Mouse (Mus musculus): ENCODE measurements around the gene Cblc. TPM values are rescaled to one million over a fixed set of nuclear protein-coding genes. Genes with fewer than 3 reads are reported as not detected.

Cblc gene
- polyA plus RNA-seq, 1 experiment from 2014 or later: 8.3 TPM

DNA sequence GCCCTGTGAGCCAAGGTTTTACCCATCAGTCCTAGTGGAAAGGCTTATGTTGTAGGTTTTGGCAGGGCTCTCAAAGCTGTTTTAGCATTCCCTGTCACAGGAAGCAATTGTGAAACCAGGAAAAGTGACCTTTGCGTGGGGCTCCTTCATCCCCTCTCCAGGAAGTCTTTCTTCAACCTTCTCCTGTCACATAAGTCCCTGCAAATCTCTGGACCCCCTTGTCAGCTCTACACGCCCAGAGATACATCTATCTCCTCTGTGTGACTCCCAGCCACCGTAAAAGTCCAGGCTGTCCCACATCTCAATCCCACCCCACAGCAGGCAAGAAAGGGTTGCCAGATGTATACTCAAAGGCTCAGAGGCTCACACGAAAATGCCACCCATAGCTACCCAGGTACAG, 24.9 kb downstream of the Cblc start:
- H3K27me3 ChIP-seq: no peaks in the 10 kb centered on the region
- WGBS: 45% methylated on average over 4 of the region's 4 CpGs
- no peak overlapping the region for H3K9ac ChIP-seq
- H3K4me2 ChIP-seq: peak overlapping the region; percentile 94
- H3K9me3 ChIP-seq (replicated peaks): no peaks in the 10 kb centered on the region
- ATAC-seq (replicated peaks; ENCODE audit: low FRiP score): no peak
- peak overlapping the region; percentile 71 for H3K4me3 ChIP-seq (replicated peaks)
- peaks cover 51% of the 10 kb centered on the region for H3K4me1 ChIP-seq
- H3K27ac ChIP-seq: peak overlapping the region; percentile 96
- H3K36me3 ChIP-seq: peaks cover 11% of the 10 kb centered on the region

DNA sequence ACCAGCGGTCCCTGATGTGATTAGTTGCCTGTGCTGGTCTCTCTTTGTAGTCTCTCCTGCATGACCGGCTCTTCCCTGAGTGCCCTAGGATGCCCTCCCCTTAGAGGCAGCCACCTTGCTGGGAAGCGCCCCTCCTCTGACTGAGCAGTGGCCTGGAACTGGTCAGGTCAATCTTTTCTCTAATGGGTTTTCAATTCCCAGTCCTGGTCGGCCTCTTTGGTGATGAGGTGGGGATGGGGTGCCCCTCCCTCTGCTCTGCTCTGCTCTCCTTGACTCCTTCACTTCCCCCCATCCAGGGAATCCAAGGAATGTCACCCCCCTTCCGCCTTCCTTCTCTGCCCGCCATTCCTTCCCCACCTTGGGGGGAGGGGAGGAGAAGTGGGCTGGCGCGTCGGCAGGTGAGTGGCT, 25.6 kb downstream of the Cblc start, which contains the start of gene Bcam:
Gene Bcam, minus strand, starts transcription at position 33 of the 408 bp plus-strand sequence.
- peak; percentile 88 for ATAC-seq (replicated peaks; ENCODE audit: low FRiP score)
- Histone ChIP-seq H3K4me3 (replicated peaks) (peak within 1 kb of the TSS; percentile 71), H3K4me1 (peaks cover 51% of the 10 kb centered on the region), H3K4me2 (peak within 1 kb of the TSS; percentile 94), H3K9ac (peak within 1 kb of the TSS; percentile 72), H3K27me3 (no peaks in the 10 kb centered on the region), H3K9me3 (replicated peaks) (no peaks in the 10 kb centered on the region), H3K36me3 (peaks cover 17% of the 10 kb centered on the region), H3K27ac (peak within 1 kb of the TSS; percentile 96)
- WGBS: 2% methylated on average over 9 of the region's 9 CpGs

DNA sequence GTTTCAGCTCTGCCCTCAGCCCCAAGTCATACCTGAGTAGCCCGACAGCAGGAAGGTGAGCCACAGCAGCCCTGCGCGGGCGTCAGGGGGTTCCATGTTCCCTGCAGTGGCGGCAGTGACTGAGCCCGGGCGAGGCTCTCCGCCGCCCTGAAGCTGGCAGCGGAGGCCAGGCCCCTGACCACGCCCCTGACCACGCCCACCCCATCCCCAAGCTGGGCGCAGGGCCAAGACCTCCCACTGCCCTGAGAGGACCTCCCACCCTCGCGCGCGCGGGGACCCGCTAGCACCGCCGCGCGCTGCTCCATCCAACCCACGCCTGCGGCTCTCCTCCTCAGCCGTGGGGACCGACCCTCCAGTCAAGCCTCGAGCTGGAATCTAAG, 26.2 kb downstream of the Cblc start:
- H3K9ac ChIP-seq: peak overlapping the region; percentile 72
- peak overlapping the region; percentile 71 for H3K4me3 ChIP-seq (replicated peaks)
- 0% methylated on average over 28 of the region's 28 CpGs for WGBS
- H3K4me1 ChIP-seq: peaks cover 51% of the 10 kb centered on the region
- H3K27ac ChIP-seq: peak overlapping the region; percentile 96
- no peaks in the 10 kb centered on the region for H3K27me3 ChIP-seq
- H3K4me2 ChIP-seq: peak overlapping the region; percentile 94
- no peaks in the 10 kb centered on the region for H3K9me3 ChIP-seq (replicated peaks)
- peak; percentile 66 for ATAC-seq (replicated peaks; ENCODE audit: low FRiP score)
- H3K36me3 ChIP-seq: peaks cover 24% of the 10 kb centered on the region

- peaks cover 51% of the 10 kb centered on the region for H3K4me1 ChIP-seq
- peak overlapping the region; percentile 94 for H3K4me2 ChIP-seq
- H3K9me3 ChIP-seq (replicated peaks): no peaks in the 10 kb centered on the region
- WGBS: 7% methylated on average over 16 of the region's 16 CpGs
- peak overlapping the region; percentile 72 for H3K9ac ChIP-seq
- H3K4me3 ChIP-seq (replicated peaks): peak overlapping the region; percentile 71
- H3K36me3 ChIP-seq: peaks cover 30% of the 10 kb centered on the region
- no peaks in the 10 kb centered on the region for H3K27me3 ChIP-seq
- H3K27ac ChIP-seq: peak overlapping the region; percentile 96
- ATAC-seq (replicated peaks; ENCODE audit: low FRiP score): peak; percentile 4; the same call in 1 of the 2 replicates
These were observed 26.9 kb downstream of the Cblc start for GRCm38 (mm10) chr7:19769434-19770374.

GRCm38 (mm10) chr7:19769001-19769400, 27.6 kb downstream of the Cblc start:
- Histone ChIP-seq H3K4me1 (peaks cover 55% of the 10 kb centered on the region), H3K4me2 (peak overlapping the region; percentile 94), H3K27ac (peak overlapping the region; percentile 96), H3K9ac (peak overlapping the region; percentile 72), H3K27me3 (no peaks in the 10 kb centered on the region), H3K9me3 (replicated peaks) (no peaks in the 10 kb centered on the region), H3K36me3 (peaks cover 37% of the 10 kb centered on the region), H3K4me3 (replicated peaks) (peak overlapping the region; percentile 71)
- peak; percentile 57 for ATAC-seq (replicated peaks; ENCODE audit: low FRiP score)
- 12% methylated on average over 4 of the region's 4 CpGs for WGBS

GRCm38 (mm10) chr7:19768251-19768650, 28.4 kb downstream of the Cblc start:
- peak overlapping the region; percentile 96 for H3K27ac ChIP-seq
- H3K9me3 ChIP-seq (replicated peaks): no peaks in the 10 kb centered on the region
- H3K4me3 ChIP-seq (replicated peaks): peak overlapping the region; percentile 71
- peaks cover 45% of the 10 kb centered on the region for H3K36me3 ChIP-seq
- 36% methylated on average over 14 of the region's 14 CpGs for WGBS
- no peaks in the 10 kb centered on the region for H3K27me3 ChIP-seq
- peak overlapping the region; percentile 94 for H3K4me2 ChIP-seq
- H3K4me1 ChIP-seq: peaks cover 57% of the 10 kb centered on the region
- 0 out of 2 replicates have a peak, but pooled peaks have one; percentile 5 for ATAC-seq (replicated peaks; ENCODE audit: low FRiP score)
- peak overlapping the region; percentile 72 for H3K9ac ChIP-seq

GRCm38 (mm10) chr7:19764581-19764980, 32.0 kb downstream of the Cblc start:
- no peaks in the 10 kb centered on the region for H3K27me3 ChIP-seq
- no peak overlapping the region for H3K4me2 ChIP-seq
- no peak overlapping the region for H3K4me3 ChIP-seq (replicated peaks)
- H3K27ac ChIP-seq: no peak overlapping the region
- H3K9ac ChIP-seq: no peak overlapping the region
- peaks cover 79% of the 10 kb centered on the region for H3K36me3 ChIP-seq
- no peak for ATAC-seq (replicated peaks; ENCODE audit: low FRiP score)
- WGBS: 79% methylated on average over 9 of the region's 9 CpGs
- no peaks in the 10 kb centered on the region for H3K9me3 ChIP-seq (replicated peaks)
- H3K4me1 ChIP-seq: peaks cover 37% of the 10 kb centered on the region

- no peak overlapping the region for H3K4me2 ChIP-seq
- no peaks in the 10 kb centered on the region for H3K9me3 ChIP-seq (replicated peaks)
- ATAC-seq (replicated peaks; ENCODE audit: low FRiP score): no peak
- H3K27ac ChIP-seq: no peak overlapping the region
- H3K36me3 ChIP-seq: peaks cover 85% of the 10 kb centered on the region
- H3K4me3 ChIP-seq (replicated peaks): no peak overlapping the region
- no peaks in the 10 kb centered on the region for H3K27me3 ChIP-seq
- H3K4me1 ChIP-seq: peaks cover 30% of the 10 kb centered on the region
- H3K9ac ChIP-seq: no peak overlapping the region
- WGBS: 65% methylated on average over 13 of the region's 13 CpGs
These were observed 32.7 kb downstream of the Cblc start for GRCm38 (mm10) chr7:19763829-19764477.

GRCm38 (mm10) chr7:19762283-19762682, 34.3 kb downstream of the Cblc start:
- H3K4me2 ChIP-seq: no peak overlapping the region
- peaks cover 94% of the 10 kb centered on the region for H3K36me3 ChIP-seq

GRCm38 (mm10) chr7:19760021-19760420, 36.6 kb downstream of the Cblc start:
- H3K4me3 ChIP-seq (replicated peaks): no peak overlapping the region
- H3K27ac ChIP-seq: no peak overlapping the region
- ATAC-seq (replicated peaks; ENCODE audit: low FRiP score): no peak
- no peaks in the 10 kb centered on the region for H3K9me3 ChIP-seq (replicated peaks)
- H3K27me3 ChIP-seq: no peaks in the 10 kb centered on the region
- H3K4me1 ChIP-seq: peaks cover 35% of the 10 kb centered on the region
- no peak overlapping the region for H3K4me2 ChIP-seq
- peaks cover 86% of the 10 kb centered on the region for H3K36me3 ChIP-seq
- no peak overlapping the region for H3K9ac ChIP-seq
- 80% methylated on average over 13 of the region's 13 CpGs for WGBS

More at GRCm38 (mm10) chr7:19762283-19762682, 34.3 kb downstream of the Cblc start:
- Histone ChIP-seq H3K4me3 (replicated peaks) (no peak overlapping the region), H3K4me1 (peaks cover 17% of the 10 kb centered on the region), H3K9me3 (replicated peaks) (no peaks in the 10 kb centered on the region), H3K27ac (no peak overlapping the region), H3K27me3 (no peaks in the 10 kb centered on the region), H3K9ac (no peak overlapping the region)
- 46% methylated on average over 11 of the region's 11 CpGs for WGBS
- peak; percentile 66 for ATAC-seq (replicated peaks; ENCODE audit: low FRiP score)

- Histone ChIP-seq H3K9ac (no peak overlapping the region), H3K4me2 (no peak overlapping the region), H3K4me1 (peaks cover 33% of the 10 kb centered on the region), H3K27ac (no peak overlapping the region), H3K9me3 (replicated peaks) (no peaks in the 10 kb centered on the region), H3K4me3 (replicated peaks) (no peak overlapping the region), H3K36me3 (peaks cover 75% of the 10 kb centered on the region), H3K27me3 (no peaks in the 10 kb centered on the region)
- 90% methylated on average over 13 of the region's 13 CpGs for WGBS
- no peak for ATAC-seq (replicated peaks; ENCODE audit: low FRiP score)
These were observed 38.0 kb downstream of the Cblc start for GRCm38 (mm10) chr7:19758623-19759022.
